Mouse (Mus musculus) adipocyte (in vitro differentiated cells): ENCODE measurements at regions not wholly inside any gene's neighbourhood (a gene's known extent, or its start where the extent isn't known, plus 50 kb on each side); places are given as distances from the start of the nearest gene placed in this dataset.
"Not testable (repeated sequence)": the region's sequence is repeated elsewhere in the genome, so short reads cannot be mapped to it uniquely, and the experiment has no call there.

ENCODE experiments used
- DNase-seq: peaks from one replicate; pipeline ENCODE4 v3.0.0-alpha.2; 2016; ENCODE audit warnings: low spot score

DNA sequence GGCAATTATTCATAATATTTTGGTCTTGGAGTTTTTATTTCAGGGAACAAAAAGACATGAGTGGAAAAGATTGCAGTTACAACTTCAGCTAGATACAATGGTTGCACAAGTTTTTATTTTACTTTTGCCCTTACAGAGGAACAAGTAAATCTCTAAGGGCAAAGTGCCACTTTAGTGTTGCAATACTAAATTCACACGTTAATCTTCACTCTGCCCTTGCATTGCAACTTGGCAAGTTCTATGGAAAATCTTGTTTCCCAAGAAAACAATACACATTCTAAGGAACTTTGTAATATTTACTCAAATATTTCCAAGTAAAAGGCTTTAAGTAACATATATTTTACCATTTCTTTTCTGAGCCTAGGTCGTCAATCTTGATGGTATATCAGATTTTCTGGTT lies 85.9 kb downstream of the Chil6 start:
- peak; percentile 73 for DNase-seq

DNA sequence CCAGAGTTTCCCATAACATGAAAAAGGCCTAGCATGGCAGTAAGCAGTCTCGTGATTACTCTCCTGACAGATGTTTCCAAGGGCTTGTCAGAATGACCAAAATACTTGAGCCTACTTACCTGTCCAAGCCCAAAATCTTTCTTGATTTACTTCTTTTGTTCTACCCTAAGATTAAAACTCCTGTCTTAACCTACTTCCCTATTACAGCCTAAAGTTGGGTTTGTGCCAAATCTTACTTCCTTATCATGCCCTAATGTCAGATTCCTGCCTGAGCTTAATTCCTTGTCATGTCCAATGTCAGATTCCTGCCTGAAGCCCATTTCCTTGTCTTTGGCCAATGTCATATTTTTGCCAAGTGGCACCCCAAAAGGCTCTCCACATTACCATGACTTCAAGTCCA lies 89.0 kb downstream of the Chil6 start:
- DNase-seq: no peak

DNA sequence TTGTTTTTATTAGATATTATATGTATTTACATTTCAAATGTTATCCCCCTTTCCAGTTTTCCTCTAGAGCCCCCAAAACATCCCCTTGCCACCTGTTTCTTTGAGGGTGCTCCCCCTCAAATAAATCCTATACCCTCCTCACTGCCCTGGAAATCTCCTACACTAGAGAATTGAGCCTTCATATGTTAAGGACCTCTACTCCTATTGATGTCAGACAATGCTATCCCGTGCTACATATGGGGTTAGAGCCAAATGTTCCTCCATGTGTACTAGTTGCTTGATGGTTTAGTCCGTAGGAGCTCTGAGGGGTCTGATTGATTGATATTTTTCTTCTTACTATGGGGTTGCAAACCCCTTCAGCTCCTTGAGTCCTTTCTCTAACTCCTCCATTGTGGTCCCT lies 73.6 kb upstream of the Chil4 start:
- DNase-seq: no peak

DNA sequence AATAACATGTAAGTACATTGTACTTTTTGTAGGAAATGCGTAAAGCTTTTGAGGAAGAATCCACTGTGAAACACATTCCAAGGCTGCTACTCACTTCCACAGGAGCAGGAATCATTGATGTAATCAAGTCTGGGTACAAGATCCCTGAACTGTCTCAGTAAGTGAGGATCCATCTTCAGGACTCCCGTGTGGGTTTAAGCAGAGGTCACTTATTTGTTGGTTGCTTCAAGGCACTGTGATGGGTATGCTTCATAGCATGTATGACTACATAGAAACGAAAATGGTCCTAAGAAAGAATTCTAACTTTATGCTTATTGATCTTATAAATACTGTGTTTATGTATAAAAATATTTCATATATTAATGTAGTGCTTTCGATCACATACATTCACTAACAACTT lies 72.6 kb upstream of the Chil4 start:
- DNase-seq: no peak

- peak; percentile 34 for DNase-seq
Measured at GRCm38 (mm10) chr3:106278571-106278970, 59.3 kb upstream of the Chil4 start.

DNA sequence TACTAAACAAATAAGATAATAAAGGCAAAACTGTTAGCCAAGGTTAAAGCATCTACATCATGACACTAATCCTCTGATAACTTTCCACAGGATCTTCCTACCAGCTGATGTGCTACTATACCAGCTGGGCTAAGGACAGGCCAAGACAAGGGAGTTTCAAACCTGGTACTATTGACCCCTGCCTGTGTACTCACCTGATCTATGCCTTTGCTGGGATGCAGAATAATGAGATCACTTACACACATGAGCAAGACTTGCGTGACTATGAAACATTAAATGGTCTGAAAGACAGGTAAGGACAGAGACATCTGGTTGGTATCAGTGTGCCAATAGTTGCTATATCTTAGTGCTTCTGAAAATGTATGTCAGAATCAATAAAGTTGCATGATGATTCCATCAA lies 56.4 kb upstream of the Chil4 start:
- DNase-seq: not testable (repeated sequence)
